Mouse (Mus musculus): Measurements from ENCODE around the gene Scgb1c1.

DNA sequence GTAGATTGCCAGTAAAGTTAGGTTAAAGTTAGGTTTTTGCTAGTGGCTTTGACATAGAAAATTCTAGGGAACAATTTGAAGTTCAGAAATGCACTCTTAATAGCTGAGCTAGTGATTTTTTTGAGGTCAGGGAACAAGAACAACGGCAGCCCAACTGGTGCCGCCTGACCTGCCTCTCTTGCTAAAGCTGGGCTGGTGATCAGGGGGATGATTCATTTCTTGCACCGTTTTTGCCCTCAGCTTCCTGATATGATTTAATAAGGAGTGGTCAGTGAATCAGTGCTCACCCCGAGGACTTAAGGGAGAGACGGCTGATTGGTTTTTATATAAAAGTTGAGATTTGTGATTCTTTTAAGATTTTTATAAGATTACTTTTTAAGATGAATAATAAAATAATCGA lies 13.9 kb upstream of the Scgb1c1 start:
- no peak for TF ChIP-seq GATA1 (IDR thresholded peaks at IDR 0.05; ENCODE audit: borderline replicate concordance, low read length)
- TF ChIP-seq FLI1 (IDR thresholded peaks at IDR 0.05; ENCODE audit: low read length), result no peak

All from megakaryocyte, embryonic 14.5 days (primary cell).